Mouse (Mus musculus) c-Kit-negative CD71-positive TER-119-positive erythroid progenitor cells, embryonic 14.5 days (primary cell): Measurements from ENCODE around the gene Mindy2.

Source experiments
- DNase-seq: peaks from one replicate; pipeline ENCODE4 v3.0.0-alpha.2; 2013; ENCODE audit warnings: low read depth, low spot score

The Mindy2 gene

DNA sequence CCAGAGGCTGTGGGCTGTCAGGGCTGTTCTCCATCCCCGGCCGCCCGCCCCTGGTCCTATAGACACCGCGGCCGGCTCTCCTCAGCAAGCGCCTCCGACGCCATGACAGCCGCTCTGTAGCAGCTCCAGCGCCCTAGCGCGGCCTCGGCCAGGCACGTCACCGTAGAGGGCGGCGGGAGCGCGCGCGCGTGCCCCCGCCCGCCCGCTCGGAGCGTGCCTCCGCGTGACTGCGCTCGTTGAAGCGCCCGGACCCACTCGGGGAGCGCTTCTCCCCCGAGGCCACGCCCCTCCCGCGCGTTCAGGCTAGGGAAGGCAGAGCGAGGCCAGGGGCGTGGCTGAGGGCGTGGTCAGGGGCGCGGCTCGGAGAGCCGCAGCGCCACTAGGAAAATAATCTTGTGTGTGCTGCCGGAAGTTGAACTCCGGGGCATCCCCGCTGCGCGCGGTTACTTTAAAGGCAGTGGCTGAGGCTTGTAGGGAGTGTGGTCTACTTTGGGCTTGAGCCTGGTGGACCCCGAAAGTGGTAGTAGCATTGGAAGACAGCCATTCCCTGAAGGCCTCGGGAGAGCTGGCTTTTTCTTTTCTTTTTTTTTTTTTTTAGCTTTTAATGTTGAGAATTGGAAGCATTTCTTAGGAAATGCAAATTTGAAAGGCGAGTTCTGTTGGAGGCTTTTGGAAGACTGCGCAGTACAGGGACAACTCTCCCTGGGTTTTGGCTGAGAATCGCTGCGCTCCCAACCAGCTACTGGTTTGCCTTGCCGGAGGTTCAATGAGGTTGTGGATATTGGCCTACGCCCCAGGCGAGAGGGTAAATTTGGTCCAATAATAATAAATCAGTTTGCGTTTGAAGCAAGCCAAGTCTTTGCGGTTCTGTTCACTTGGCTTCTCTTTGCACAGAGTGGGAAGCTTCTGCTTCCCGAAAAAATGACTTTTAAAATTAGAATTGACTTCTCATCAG, at the start of gene Mindy2:
Gene Mindy2, minus strand, starts transcription at position 162 of the 955 bp plus-strand sequence.
- peak; percentile 99 for DNase-seq

GRCm38 (mm10) chr9:70706444-70706843, 49.5 kb upstream of the Mindy2 start:
- DNase-seq: no peak

GRCm38 (mm10) chr9:70703597-70704203, 46.7 kb upstream of the Mindy2 start:
- no peak for DNase-seq

DNA sequence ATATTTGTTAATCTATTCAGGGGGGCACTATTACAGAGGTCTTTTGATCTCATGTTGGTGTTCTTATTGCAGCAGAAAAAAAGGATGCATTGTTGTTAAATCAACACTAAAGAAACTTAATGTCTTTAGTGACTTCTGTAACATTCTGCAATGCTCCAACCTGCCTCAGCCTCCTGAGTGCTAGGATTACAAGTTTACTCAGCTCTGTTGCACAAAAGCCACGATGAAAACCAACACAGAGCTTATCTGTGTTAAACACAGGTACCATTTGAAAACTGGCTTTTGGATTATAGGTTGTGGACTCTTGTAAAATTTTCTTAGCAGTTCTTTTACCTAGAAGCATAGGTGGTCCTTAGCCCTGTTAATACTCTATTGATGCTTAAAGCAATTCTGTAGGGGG, 41.1 kb upstream of the Mindy2 start:
- no peak for DNase-seq

DNA sequence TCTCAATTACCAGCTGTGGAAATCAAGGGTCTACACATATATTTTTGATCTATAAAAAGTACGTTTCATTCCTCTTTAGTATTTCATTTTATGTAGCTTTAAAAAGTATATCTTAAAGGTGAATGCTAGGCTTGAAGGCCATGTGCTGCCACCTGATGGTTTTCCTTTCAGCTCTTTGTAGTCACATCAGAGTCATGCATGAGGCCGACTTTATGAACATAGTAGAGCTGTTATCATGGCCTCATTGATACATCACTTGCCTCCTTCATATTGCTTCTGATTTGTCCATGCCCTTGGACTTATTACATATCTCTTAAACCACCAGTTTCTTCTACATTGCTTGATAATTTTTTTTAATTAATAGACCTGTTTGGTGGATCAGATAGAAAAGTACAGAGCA, 38.7 kb upstream of the Mindy2 start:
- no peak for DNase-seq

DNA sequence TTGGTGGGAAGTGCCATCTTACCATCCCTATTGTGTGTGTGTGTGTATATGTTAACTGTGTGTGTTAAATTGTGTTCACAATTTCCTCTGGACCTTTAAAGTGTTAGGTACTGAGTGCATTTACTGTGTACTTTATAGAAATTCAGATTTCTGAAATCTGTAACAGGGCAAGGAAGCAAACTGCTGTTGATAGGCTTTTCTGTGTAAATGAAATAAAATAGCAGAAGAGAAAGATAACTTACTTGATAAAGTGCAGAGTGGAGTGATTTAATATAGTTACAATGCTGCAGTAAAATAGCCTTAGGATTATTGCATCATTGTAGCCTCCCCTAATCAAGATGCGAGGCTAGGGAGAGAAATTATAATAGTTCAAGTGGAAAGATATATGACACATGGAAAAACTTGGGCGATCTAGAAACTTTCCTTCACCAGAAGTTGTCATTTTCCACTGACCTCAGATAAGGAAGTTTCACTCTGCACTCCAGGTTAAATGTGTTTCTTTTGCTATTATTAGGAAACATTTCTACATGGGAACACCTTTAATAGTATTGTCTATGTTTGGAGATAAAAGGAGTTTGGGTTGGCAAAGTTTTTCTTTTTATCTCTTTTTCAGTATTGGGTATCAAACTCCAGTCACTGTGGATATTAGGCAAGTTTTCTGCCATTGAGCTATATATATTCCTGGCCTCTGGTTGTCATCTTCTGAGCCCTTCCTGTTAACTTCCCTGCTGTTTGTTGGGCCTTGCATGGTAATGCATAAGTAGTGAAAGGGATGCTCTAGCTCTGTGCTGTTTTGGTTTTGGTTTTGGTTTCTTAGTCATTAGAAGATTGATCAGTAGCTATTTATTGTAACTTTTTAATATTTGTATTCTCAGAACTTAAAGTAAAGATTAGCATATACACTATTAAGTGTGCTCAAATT, 35.1 kb upstream of the Mindy2 start:
- DNase-seq: no peak

- no peak for DNase-seq
Observed at GRCm38 (mm10) chr9:70690579-70690978, 33.6 kb upstream of the Mindy2 start.

GRCm38 (mm10) chr9:70689926-70690325, 33.0 kb upstream of the Mindy2 start:
- no peak for DNase-seq

DNA sequence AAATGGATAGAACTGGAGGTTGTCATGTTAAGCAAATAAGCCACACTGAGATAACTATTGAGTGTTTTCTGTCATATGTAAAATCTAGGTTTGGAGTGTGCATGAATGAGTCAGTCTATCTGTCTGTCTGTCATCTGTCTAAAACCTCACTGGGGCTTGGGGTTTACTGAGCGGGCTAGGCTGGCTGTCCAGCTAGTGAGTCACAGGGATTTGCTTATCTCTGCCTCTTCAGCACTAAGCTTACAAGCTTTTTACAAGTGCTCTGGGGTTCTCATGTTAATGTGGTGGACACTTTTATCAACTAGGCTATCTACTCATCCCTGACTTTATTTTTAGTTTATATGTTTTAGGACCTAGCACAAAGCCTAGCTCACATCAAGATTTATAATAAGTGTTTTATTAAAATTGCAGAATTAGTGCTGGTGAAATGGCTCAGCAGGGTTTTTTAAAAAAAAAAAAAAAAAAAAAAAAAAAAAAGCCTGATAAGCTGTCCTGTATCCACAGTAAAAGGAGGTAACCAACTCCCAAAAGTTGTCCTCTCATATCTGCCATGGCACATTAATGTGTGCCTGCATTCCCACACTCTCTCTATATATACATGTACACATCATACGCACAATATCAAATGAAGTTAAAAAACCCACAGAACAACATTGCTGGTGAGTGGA, 31.5 kb upstream of the Mindy2 start:
- no peak for DNase-seq

GRCm38 (mm10) chr9:70682202-70682601, 25.2 kb upstream of the Mindy2 start:
- no peak for DNase-seq

- no peak for DNase-seq
Observed at GRCm38 (mm10) chr9:70679132-70680091, 22.4 kb upstream of the Mindy2 start.

DNA sequence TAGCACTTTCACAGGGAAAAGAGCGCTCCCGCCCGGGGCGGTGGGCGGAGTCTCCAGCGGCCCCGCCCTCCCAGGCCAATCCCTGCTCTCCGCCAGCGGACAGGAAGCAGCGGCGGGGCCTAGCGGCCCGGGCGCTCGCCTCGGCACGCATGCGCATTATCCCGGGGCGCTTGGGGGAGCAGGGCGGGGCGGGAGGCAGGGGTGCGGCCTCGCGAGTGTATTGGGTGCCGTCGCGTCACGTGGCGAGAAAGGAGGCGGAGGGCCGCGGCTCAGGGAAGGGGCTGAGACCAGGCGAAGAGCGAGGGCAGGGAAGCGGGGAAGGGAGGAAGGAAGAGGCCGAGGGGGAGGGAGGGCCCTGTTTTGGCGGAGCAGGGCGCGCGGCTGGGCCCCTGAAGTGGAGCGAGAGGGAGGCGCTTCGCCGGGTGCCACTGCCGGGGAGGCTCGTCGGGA, 21.7 kb upstream of the Mindy2 start, which contains the start of gene Adam10:
Gene Adam10, plus strand, starts transcription at position 316 of the 450 bp plus-strand sequence.
- peak; percentile 97 for DNase-seq

GRCm38 (mm10) chr9:70675961-70676360, 19.0 kb upstream of the Mindy2 start:
- no peak for DNase-seq

GRCm38 (mm10) chr9:70675117-70675516, 18.1 kb upstream of the Mindy2 start:
- no peak for DNase-seq

- no peak for DNase-seq
Observed at GRCm38 (mm10) chr9:70673656-70674055, 16.7 kb upstream of the Mindy2 start.

DNA sequence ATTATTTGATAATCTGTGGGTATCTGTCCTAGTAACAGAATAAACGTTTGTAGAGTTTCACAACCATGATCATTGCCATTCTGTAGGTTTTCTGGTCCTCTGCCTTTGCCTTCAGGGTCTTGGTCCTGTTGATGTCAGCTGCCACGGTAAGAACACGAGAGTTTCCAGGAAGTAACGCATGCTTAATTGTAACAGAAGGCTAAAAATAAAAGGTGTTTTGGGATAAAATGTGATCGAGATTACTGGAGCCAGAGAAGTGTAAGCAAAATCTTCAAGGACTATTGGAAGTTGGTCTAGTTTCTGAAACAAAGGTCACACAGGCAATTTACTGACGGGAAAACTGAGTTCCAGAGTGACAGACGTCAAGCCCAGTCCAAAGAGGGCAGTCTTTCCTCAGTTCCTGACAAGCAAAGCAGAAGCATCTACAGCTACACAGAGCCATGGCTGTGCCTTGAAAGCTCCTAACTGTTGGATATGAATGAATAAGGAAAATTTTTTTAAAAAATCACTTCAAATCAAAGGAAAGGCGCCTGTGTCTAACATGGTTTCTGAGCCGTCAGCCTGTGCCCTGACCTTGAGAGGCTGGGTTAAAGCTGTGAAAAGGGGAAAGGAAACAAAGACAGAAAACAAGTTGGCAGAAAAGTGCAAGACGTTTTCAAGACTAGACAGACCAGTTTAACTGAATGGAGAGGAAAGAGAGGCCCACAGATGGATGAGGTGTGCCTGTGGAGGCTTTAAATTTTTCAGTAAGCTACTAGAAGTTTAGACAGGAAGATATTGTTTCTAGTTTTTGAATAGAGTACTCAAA, 15.0 kb upstream of the Mindy2 start:
- DNase-seq: no peak

GRCm38 (mm10) chr9:70671278-70671677, 14.3 kb upstream of the Mindy2 start:
- DNase-seq: no peak

DNA sequence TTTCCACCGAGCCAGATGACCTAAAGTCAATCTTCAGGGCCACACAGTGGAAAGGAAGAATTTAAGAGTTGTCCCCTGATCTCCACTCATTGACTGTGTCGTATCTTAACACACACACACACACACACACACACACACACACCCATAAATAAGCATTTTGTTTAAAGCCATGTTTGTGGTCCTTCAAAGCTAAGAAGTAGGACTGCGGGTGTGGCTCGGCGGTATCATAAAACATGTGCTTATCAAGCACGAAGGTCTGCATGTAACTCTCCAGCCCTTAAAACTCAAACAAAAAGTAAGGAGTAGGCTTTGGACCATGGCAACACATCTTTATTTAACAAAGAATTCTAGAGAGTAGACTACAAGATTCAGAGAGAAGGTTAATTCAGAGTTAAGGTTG, 13.4 kb upstream of the Mindy2 start:
- peak; percentile 68 for DNase-seq

GRCm38 (mm10) chr9:70669197-70669596, 12.2 kb upstream of the Mindy2 start:
- DNase-seq: peak; percentile 92
